Mouse (Mus musculus) MEL (cell line): ENCODE measurements around the gene Dlgap1. TPM values are rescaled to one million over a fixed set of nuclear protein-coding genes. Genes with fewer than 3 reads are reported as not detected.

Experiments
- DNase-seq: peaks from one replicate; pipeline ENCODE4 v3.0.0; 2011; ENCODE audit warnings: low read depth, low spot score
- H3K27ac ChIP-seq: 2 replicates; pipeline ENCODE4 v1.5.1; 2012; ENCODE audit warnings: low read depth, mild to moderate bottlenecking, control low read depth, low read length, moderate library complexity; ENCODE audit not compliant: control insufficient read depth
- H3K27me3 ChIP-seq, 2 experiments: fragments of 150-350 bp in 1 of 2; sonication (generic) in 1 of 2; 2 replicates each; pipeline ENCODE4 v1.6.1; 2012; ENCODE audit warnings: low read length in 2 of 2, mild to moderate bottlenecking in 2 of 2, improper control_type of control experiment in 1 of 2, moderate library complexity in 1 of 2; ENCODE audit not compliant: insufficient read depth in 2 of 2, control insufficient read depth in 1 of 2
- H3K36me3 ChIP-seq, 2 experiments: 2 replicates each; pipeline ENCODE4 v1.6.1; 2012 to 2014; ENCODE audit warnings: low read length in 2 of 2, improper control_type of control experiment in 1 of 2, inconsistent platforms in 1 of 2, mild to moderate bottlenecking in 1 of 2; ENCODE audit not compliant: insufficient read depth in 2 of 2, control insufficient read depth in 1 of 2
- H3K4me1 ChIP-seq, 2 experiments: fragments of 150-350 bp in 1 of 2; sonication (generic) in 1 of 2; 2 replicates each; pipeline ENCODE4 v1.6.1; 2012; ENCODE audit warnings: low read length in 2 of 2, improper control_type of control experiment in 1 of 2, mild to moderate bottlenecking in 1 of 2; ENCODE audit not compliant: insufficient read depth in 2 of 2, control insufficient read depth in 1 of 2
- H3K4me3 ChIP-seq, 2 experiments: fragments of 150-350 bp in 1 of 2; sonication (generic) in 1 of 2; 2 replicates each; pipeline ENCODE4 v1.5.1; 2012; ENCODE audit warnings: low read depth in 2 of 2, low read length in 2 of 2, mild to moderate bottlenecking in 2 of 2, moderate library complexity in 2 of 2, control low read depth in 1 of 2, improper control_type of control experiment in 1 of 2; ENCODE audit not compliant: control insufficient read depth in 1 of 2, insufficient read depth in 1 of 2
- H3K79me2 ChIP-seq: 2 replicates; pipeline ENCODE4 v1.6.1; 2012; ENCODE audit warnings: mild to moderate bottlenecking, low read length, moderate library complexity; ENCODE audit not compliant: control insufficient read depth, poor library complexity, insufficient read depth
- H3K9ac ChIP-seq: 2 replicates; pipeline ENCODE4 v1.6.1; 2012; ENCODE audit warnings: low read depth, mild to moderate bottlenecking, control low read depth, low read length, moderate library complexity; ENCODE audit not compliant: control insufficient read depth, poor library complexity, severe bottlenecking
- H3K9me3 ChIP-seq: fragments of 150-350 bp; sonication (generic); replicated peaks from 2 replicates; pipeline ENCODE4 v1.6.1; 2012; ENCODE audit warnings: mild to moderate bottlenecking, low read length, improper control_type of control experiment, moderate library complexity; ENCODE audit not compliant: insufficient read depth
- CHD1 ChIP-seq: IDR thresholded peaks from 2 replicates; pipeline ENCODE4 v1.6.1; 2012; ENCODE audit warnings: low read depth, mild to moderate bottlenecking, inconsistent platforms, low read length, improper control_type of control experiment
- CHD2 ChIP-seq: IDR thresholded peaks from 2 replicates; pipeline ENCODE4 v1.6.1; 2011; ENCODE audit warnings: low read length, improper control_type of control experiment
- CTCF ChIP-seq, 3 experiments: IDR thresholded peaks in 2 of 3; conservative IDR thresholded peaks in 1 of 3; 2 replicates each; pipeline ENCODE4 v1.5.1; 2011 to 2012; ENCODE audit warnings: low read length in 3 of 3, low read depth in 2 of 3, mild to moderate bottlenecking in 2 of 3, improper control_type of control experiment in 1 of 3, inconsistent platforms in 1 of 3, mixed read lengths in 1 of 3, moderate library complexity in 1 of 3; ENCODE audit not compliant: control insufficient read depth in 1 of 3, insufficient read depth in 1 of 3, poor library complexity in 1 of 3, severe bottlenecking in 1 of 3
- E2F4 ChIP-seq: IDR thresholded peaks from 2 replicates; pipeline ENCODE4 v1.6.1; 2011; ENCODE audit warnings: low read depth, low read length, improper control_type of control experiment, borderline replicate concordance
- ELF1 ChIP-seq: IDR thresholded peaks from 2 replicates; pipeline ENCODE4 v1.6.1; 2014; ENCODE audit warnings: low read depth, mild to moderate bottlenecking, inconsistent platforms, low read length, improper control_type of control experiment, moderate library complexity
- EP300 ChIP-seq, 2 experiments: IDR thresholded peaks; 2 replicates each; pipeline ENCODE4 v1.6.1; 2011; ENCODE audit warnings: improper control_type of control experiment in 2 of 2, low read length in 2 of 2, low read depth in 1 of 2, mild to moderate bottlenecking in 1 of 2
- ETS1 ChIP-seq: IDR thresholded peaks from 2 replicates; pipeline ENCODE4 v1.6.1; 2012; ENCODE audit warnings: low read depth, mild to moderate bottlenecking, inconsistent platforms, low read length, improper control_type of control experiment, moderate library complexity
- GABPA ChIP-seq: IDR thresholded peaks from 2 replicates; pipeline ENCODE4 v1.6.1; 2012; ENCODE audit warnings: low read depth, mild to moderate bottlenecking, inconsistent platforms, low read length, improper control_type of control experiment, moderate library complexity
- GATA1 ChIP-seq: IDR thresholded peaks from 2 replicates; pipeline ENCODE4 v1.6.1; 2011; ENCODE audit warnings: low read depth, low read length, improper control_type of control experiment
- HCFC1 ChIP-seq: IDR thresholded peaks from 2 replicates; pipeline ENCODE4 v1.6.1; 2012; ENCODE audit warnings: low read depth, mild to moderate bottlenecking, inconsistent platforms, low read length, improper control_type of control experiment, moderate library complexity
- JUND ChIP-seq: IDR thresholded peaks from 2 replicates; pipeline ENCODE4 v1.6.1; 2011; ENCODE audit warnings: low read depth, mild to moderate bottlenecking, improper control_type of control experiment, low read length
- KAT2A ChIP-seq: conservative IDR thresholded peaks from 2 replicates; pipeline ENCODE4 v1.6.1; 2012; ENCODE audit warnings: low read depth, low read length, improper control_type of control experiment, inconsistent platforms
- MAX ChIP-seq: IDR thresholded peaks from 2 replicates; pipeline ENCODE4 v1.6.1; 2011; ENCODE audit warnings: low read length, improper control_type of control experiment
- MAZ ChIP-seq: IDR thresholded peaks from 2 replicates; pipeline ENCODE4 v1.6.1; 2012; ENCODE audit warnings: low read depth, mild to moderate bottlenecking, inconsistent platforms, low read length, improper control_type of control experiment
- MEF2A ChIP-seq: IDR thresholded peaks from 2 replicates; pipeline ENCODE4 v1.6.1; 2014; ENCODE audit warnings: low read depth, mild to moderate bottlenecking, inconsistent platforms, low read length, improper control_type of control experiment; ENCODE audit not compliant: poor library complexity, insufficient replicate concordance, severe bottlenecking; ENCODE audit errors: extremely low read depth
- MXI1 ChIP-seq: IDR thresholded peaks from 2 replicates; pipeline ENCODE4 v1.6.1; 2011; ENCODE audit warnings: mild to moderate bottlenecking, low read depth, low read length, improper control_type of control experiment
- MYB ChIP-seq: IDR thresholded peaks from 2 replicates; pipeline ENCODE4 v1.6.1; 2011; ENCODE audit warnings: mild to moderate bottlenecking, low read depth, low read length, improper control_type of control experiment
- MYC ChIP-seq: IDR thresholded peaks from 2 replicates; pipeline ENCODE4 v1.6.1; 2011; ENCODE audit warnings: low read depth, mild to moderate bottlenecking, low read length, improper control_type of control experiment, moderate library complexity
- NELFE ChIP-seq: IDR thresholded peaks from 2 replicates; pipeline ENCODE4 v1.6.1; 2011; ENCODE audit warnings: low read depth, low read length, improper control_type of control experiment
- NRF1 ChIP-seq: IDR thresholded peaks from 2 replicates; pipeline ENCODE4 v1.6.1; 2014; ENCODE audit warnings: low read depth, mild to moderate bottlenecking, inconsistent platforms, low read length, improper control_type of control experiment, moderate library complexity; ENCODE audit not compliant: poor library complexity, insufficient read depth, severe bottlenecking
- POLR2A ChIP-seq, 2 experiments: IDR thresholded peaks; 2 replicates each; pipeline ENCODE4 v1.6.1; 2011 to 2012; ENCODE audit warnings: low read length in 2 of 2, mild to moderate bottlenecking in 2 of 2, control low read depth in 1 of 2, improper control_type of control experiment in 1 of 2, low read depth in 1 of 2, moderate library complexity in 1 of 2; ENCODE audit not compliant: control insufficient read depth in 1 of 2, insufficient read depth in 1 of 2, poor library complexity in 1 of 2
- POLR2AphosphoS5 ChIP-seq: IDR thresholded peaks from 2 replicates; pipeline ENCODE4 v1.6.1; 2012; ENCODE audit warnings: low read depth, borderline replicate concordance, mild to moderate bottlenecking, inconsistent platforms, low read length, moderate library complexity, mixed read lengths
- TAL1 ChIP-seq: IDR thresholded peaks from 2 replicates; pipeline ENCODE4 v1.6.1; 2012; ENCODE audit warnings: mild to moderate bottlenecking, inconsistent platforms, low read length, moderate library complexity, mixed read lengths
- TCF12 ChIP-seq: IDR thresholded peaks from 2 replicates; pipeline ENCODE4 v1.6.1; 2014; ENCODE audit warnings: low read depth, mild to moderate bottlenecking, inconsistent platforms, low read length, improper control_type of control experiment, moderate library complexity
- UBTF ChIP-seq: IDR thresholded peaks from 2 replicates; pipeline ENCODE4 v1.6.1; 2012; ENCODE audit warnings: low read depth, mild to moderate bottlenecking, inconsistent platforms, low read length, improper control_type of control experiment, moderate library complexity, borderline replicate concordance; ENCODE audit not compliant: insufficient read depth
- USF1 ChIP-seq: IDR thresholded peaks from 2 replicates; pipeline ENCODE4 v1.6.1; 2014; ENCODE audit warnings: low read depth, mild to moderate bottlenecking, inconsistent platforms, low read length, improper control_type of control experiment, moderate library complexity
- USF2 ChIP-seq, 2 experiments: IDR thresholded peaks; 2 replicates each; pipeline ENCODE4 v1.6.1; 2011 to 2012; ENCODE audit warnings: improper control_type of control experiment in 2 of 2, low read length in 2 of 2, borderline replicate concordance in 1 of 2, inconsistent platforms in 1 of 2, low read depth in 1 of 2, mild to moderate bottlenecking in 1 of 2; ENCODE audit not compliant: insufficient read depth in 1 of 2
- ZC3H11A ChIP-seq: IDR thresholded peaks from 2 replicates; pipeline ENCODE4 v1.6.1; 2012; ENCODE audit warnings: low read depth, mild to moderate bottlenecking, inconsistent platforms, low read length, improper control_type of control experiment
- ZMIZ1 ChIP-seq: IDR thresholded peaks from 2 replicates; pipeline ENCODE4 v1.6.1; 2012; ENCODE audit warnings: low read depth, mild to moderate bottlenecking, inconsistent platforms, low read length, improper control_type of control experiment, moderate library complexity
- ZNF384 ChIP-seq: IDR thresholded peaks from 2 replicates; pipeline ENCODE4 v1.6.1; 2012; ENCODE audit warnings: low read depth, mild to moderate bottlenecking, inconsistent platforms, low read length, improper control_type of control experiment
- polyA plus RNA-seq, 2 experiments: library from polyadenylated mRNA; stranded (reverse) in 1 of 2; unstranded in 1 of 2; fragments of >175 nt in 1 of 2; fragments of >200 nt in 1 of 2; gene quantifications; 2 replicates each; pipeline versions ENCODE4 v1.2.1 to v1.2.4; 2012; ENCODE audit warnings: low replicate concordance in 2 of 2, low read depth in 1 of 2; ENCODE audit not compliant: insufficient read length in 2 of 2, insufficient read depth in 1 of 2, missing spikeins in 1 of 2
- total RNA-seq: library from RNA; depleted of rRNA; stranded (reverse); fragments of 300-350 nt; gene quantifications from 2 replicates; pipeline ENCODE4 v1.2.3, GENCODE M21; 2012

Gene Dlgap1
- total and polyA plus RNA-seq, 3 experiments, result 0.06 TPM; not detected in 2

DNA sequence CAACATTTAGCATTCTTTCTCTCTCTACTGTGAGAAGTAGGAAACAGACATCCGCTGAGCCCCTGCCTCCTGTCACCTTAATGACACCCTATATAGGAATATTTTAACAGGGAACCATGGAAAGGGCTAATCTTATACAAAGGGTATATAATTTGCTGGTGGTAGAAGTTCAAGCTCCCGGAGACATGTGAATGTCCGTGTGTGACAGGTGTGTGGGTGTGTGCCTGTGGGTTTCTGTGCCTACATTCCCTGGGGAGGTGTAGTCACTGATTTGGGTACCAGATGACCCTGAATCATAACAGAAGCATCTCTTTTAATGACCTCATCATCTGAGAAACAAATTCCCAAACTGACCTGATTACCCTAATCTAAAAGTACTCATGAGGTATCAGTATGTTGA, 445.3 kb downstream of the Dlgap1 start:
- Histone ChIP-seq H3K4me3 (no peak overlapping the region), H3K9ac (no peak overlapping the region), H3K27me3 (no peaks in the 10 kb centered on the region), H3K9me3 (no peaks in the 10 kb centered on the region), H3K79me2 (no peaks in the 10 kb centered on the region), H3K27ac (no peak overlapping the region), H3K4me1 (no peaks in the 10 kb centered on the region), H3K36me3 (no peaks in the 10 kb centered on the region)
- no peak for DNase-seq
- TF ChIP-seq POLR2A (IDR thresholded peaks at IDR 0.05; ENCODE audit: control insufficient read depth in 1 of 2, insufficient read depth in 1 of 2, low read depth in 1 of 2, low read length in 2 of 2, poor library complexity in 1 of 2), result no peak
- TF ChIP-seq MAX, result no peak
- no peak for TF ChIP-seq GABPA
- TF ChIP-seq ETS1, result no peak
- no peak for TF ChIP-seq ZMIZ1
- TF ChIP-seq CHD1, result no peak
- TF ChIP-seq USF2 (IDR thresholded peaks at IDR 0.05; ENCODE audit: borderline replicate concordance in 1 of 2, insufficient read depth in 1 of 2, low read depth in 1 of 2, low read length in 2 of 2), result no peak
- no peak for TF ChIP-seq NELFE
- TF ChIP-seq GATA1, result no peak
- no peak for TF ChIP-seq USF1
- TF ChIP-seq UBTF, result no peak
- no peak for TF ChIP-seq ZC3H11A
- TF ChIP-seq POLR2AphosphoS5, result no peak
- TF ChIP-seq E2F4, result no peak
- no peak for TF ChIP-seq HCFC1
- no peak for TF ChIP-seq KAT2A
- TF ChIP-seq EP300 (IDR thresholded peaks at IDR 0.05; ENCODE audit: low read depth in 1 of 2, low read length in 2 of 2), result no peak
- TF ChIP-seq MYC, result no peak
- no peak for TF ChIP-seq MYB

DNA sequence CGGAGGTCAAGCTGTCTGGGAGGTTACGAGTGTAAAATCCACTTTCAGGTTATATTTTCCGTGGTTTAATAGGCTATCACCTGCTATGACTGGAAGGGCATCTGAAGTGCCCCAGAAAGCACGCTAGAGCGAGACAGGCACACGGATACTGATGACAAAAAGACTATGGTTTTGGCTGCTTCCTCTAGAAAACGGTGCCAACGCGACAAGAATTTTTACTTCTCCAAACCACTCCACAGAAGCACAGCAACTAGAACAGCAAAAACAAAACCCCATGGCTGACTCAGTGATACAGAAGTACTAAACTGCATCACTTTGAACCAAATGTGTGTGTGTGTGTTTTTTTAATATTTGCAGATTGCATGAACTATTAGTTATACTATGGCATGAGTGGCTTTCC, 459.0 kb downstream of the Dlgap1 start:
- Histone ChIP-seq H3K4me1 (no peaks in the 10 kb centered on the region), H3K27ac (no peak overlapping the region), H3K79me2 (no peaks in the 10 kb centered on the region), H3K36me3 (no peaks in the 10 kb centered on the region), H3K9me3 (no peaks in the 10 kb centered on the region), H3K27me3 (no peaks in the 10 kb centered on the region), H3K4me3 (no peak overlapping the region), H3K9ac (no peak overlapping the region)
- TF ChIP-seq CTCF (IDR thresholded peaks at IDR 0.05 in 2 of 3, conservative IDR thresholded peaks at IDR 0.05 in 1 of 3; ENCODE audit: control insufficient read depth in 1 of 3, insufficient read depth in 1 of 3, low read depth in 2 of 3, low read length in 3 of 3, poor library complexity in 1 of 3, severe bottlenecking in 1 of 3), result no peak
- TF ChIP-seq JUND, result no peak
- TF ChIP-seq NRF1, result no peak
- TF ChIP-seq MEF2A, result no peak
- TF ChIP-seq MXI1, result no peak
- no peak for TF ChIP-seq CHD2
- TF ChIP-seq USF2 (IDR thresholded peaks at IDR 0.05; ENCODE audit: borderline replicate concordance in 1 of 2, insufficient read depth in 1 of 2, low read depth in 1 of 2, low read length in 2 of 2), result no peak
- no peak for TF ChIP-seq POLR2AphosphoS5
- no peak for TF ChIP-seq NELFE
- TF ChIP-seq TAL1, result no peak
- no peak for TF ChIP-seq MAZ
- no peak for TF ChIP-seq ZNF384
- no peak for TF ChIP-seq ZMIZ1
- TF ChIP-seq TCF12, result no peak
- no peak for TF ChIP-seq ELF1
- DNase-seq, result no peak
